Mouse (Mus musculus): ENCODE results near the gene Neil3.

GRCm38 (mm10) chr8:53566223-53566622 is 72.6 kb downstream of the Neil3 start:
- TF ChIP-seq CTCF (IDR thresholded peaks at IDR 0.05; ENCODE audit: control insufficient read depth, insufficient read depth, insufficient read length): no peak
- TF ChIP-seq CEBPB (IDR thresholded peaks at IDR 0.05; ENCODE audit: low read depth): no peak
- no peak for TF ChIP-seq MAX (IDR thresholded peaks at IDR 0.05)
